Mouse (Mus musculus): ENCODE results near the gene Nkpd1. TPM values are rescaled to one million over a fixed set of nuclear protein-coding genes. Genes with fewer than 3 reads are reported as not detected.
A peak's percentile ranks its signal among the peaks of the same experiment; 100 is the strongest.

The Nkpd1 gene
- polyA plus RNA-seq, 1 experiment: 2.2 TPM

GRCm38 (mm10) chr7:19560491-19561260, 43.0 kb downstream of the Nkpd1 start:
- peaks cover 14% of the 10 kb centered on the region; the same call in 1 of the 2 replicates for H3K4me1 ChIP-seq (ENCODE audit: control insufficient read depth, insufficient read depth, insufficient read length)
- no peak for TF ChIP-seq POLR2A (IDR thresholded peaks at IDR 0.05; ENCODE audit: low read depth, low read length)
- TF ChIP-seq CTCF (IDR thresholded peaks at IDR 0.05; ENCODE audit: extremely low read depth, insufficient read depth, insufficient read length, insufficient replicate concordance): no peak
- peak overlapping the region; percentile 82 for H3K4me3 ChIP-seq (ENCODE audit: extremely low read depth, insufficient read depth, insufficient read length)
- no peak for DNase-seq (ENCODE audit: low read depth in 1 of 2, low spot score in 2 of 2)
- H3K27me3 ChIP-seq (ENCODE audit: control insufficient read depth, insufficient read depth, low read length): no peaks in the 10 kb centered on the region
- H3K36me3 ChIP-seq (ENCODE audit: control insufficient read depth, insufficient read depth, low read length): peaks cover 8% of the 10 kb centered on the region
- 9% methylated on average over 11 of the region's 11 CpGs for WGBS
- no peak overlapping the region for H3K27ac ChIP-seq (ENCODE audit: insufficient read depth, low read length)

DNA sequence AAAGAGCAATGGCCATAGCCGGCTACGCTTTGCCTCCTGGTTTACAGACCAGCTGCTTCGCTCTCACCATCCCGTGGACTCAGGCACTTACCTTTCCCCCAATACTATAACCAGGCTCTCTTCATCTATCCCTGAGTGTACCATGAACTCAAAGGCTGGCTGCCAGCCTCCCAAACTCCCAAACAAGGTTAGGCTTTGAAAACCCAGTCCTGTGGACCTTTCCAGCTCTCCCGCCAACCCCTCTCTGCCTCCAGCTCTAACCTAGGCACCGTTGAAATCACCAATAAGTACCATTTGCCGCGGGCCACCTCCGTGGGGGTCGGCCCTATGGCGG, 43.8 kb downstream of the Nkpd1 start:
- H3K27ac ChIP-seq (ENCODE audit: insufficient read depth, low read length): peak overlapping the region; percentile 90; the same call in 1 of the 2 replicates
- peaks cover 14% of the 10 kb centered on the region; the same call in 1 of the 2 replicates for H3K4me1 ChIP-seq (ENCODE audit: control insufficient read depth, insufficient read depth, insufficient read length)
- TF ChIP-seq CTCF (IDR thresholded peaks at IDR 0.05; ENCODE audit: extremely low read depth, insufficient read depth, insufficient read length, insufficient replicate concordance): no peak
- no peak for TF ChIP-seq POLR2A (IDR thresholded peaks at IDR 0.05; ENCODE audit: low read depth, low read length)
- no peaks in the 10 kb centered on the region for H3K27me3 ChIP-seq (ENCODE audit: control insufficient read depth, insufficient read depth, low read length)
- WGBS: under 1% methylated on average over 11 of the region's 11 CpGs
- H3K36me3 ChIP-seq (ENCODE audit: control insufficient read depth, insufficient read depth, low read length): peaks cover 8% of the 10 kb centered on the region
- no peak for DNase-seq (ENCODE audit: low read depth in 1 of 2, low spot score in 2 of 2)
- peak overlapping the region; percentile 82 for H3K4me3 ChIP-seq (ENCODE audit: extremely low read depth, insufficient read depth, insufficient read length)

GRCm38 (mm10) chr7:19561765-19562642, 44.4 kb downstream of the Nkpd1 start:
- under 1% methylated on average over 99 of the region's 102 CpGs for WGBS
- peak; percentile 81 to 90 for DNase-seq (ENCODE audit: low read depth in 1 of 2, low spot score in 2 of 2)
- TF ChIP-seq POLR2A (IDR thresholded peaks at IDR 0.05; ENCODE audit: low read depth, low read length) (no peak), CTCF (IDR thresholded peaks at IDR 0.05; ENCODE audit: extremely low read depth, insufficient read depth, insufficient read length, insufficient replicate concordance) (no peak)
- Histone ChIP-seq H3K4me1 (ENCODE audit: control insufficient read depth, insufficient read depth, insufficient read length) (peaks cover 14% of the 10 kb centered on the region; the same call in 1 of the 2 replicates), H3K27me3 (ENCODE audit: control insufficient read depth, insufficient read depth, low read length) (no peaks in the 10 kb centered on the region), H3K4me3 (ENCODE audit: extremely low read depth, insufficient read depth, insufficient read length) (peak overlapping the region; percentile 82), H3K36me3 (ENCODE audit: control insufficient read depth, insufficient read depth, low read length) (peaks cover 8% of the 10 kb centered on the region), H3K27ac (ENCODE audit: insufficient read depth, low read length) (peak overlapping the region; percentile 90)

DNA sequence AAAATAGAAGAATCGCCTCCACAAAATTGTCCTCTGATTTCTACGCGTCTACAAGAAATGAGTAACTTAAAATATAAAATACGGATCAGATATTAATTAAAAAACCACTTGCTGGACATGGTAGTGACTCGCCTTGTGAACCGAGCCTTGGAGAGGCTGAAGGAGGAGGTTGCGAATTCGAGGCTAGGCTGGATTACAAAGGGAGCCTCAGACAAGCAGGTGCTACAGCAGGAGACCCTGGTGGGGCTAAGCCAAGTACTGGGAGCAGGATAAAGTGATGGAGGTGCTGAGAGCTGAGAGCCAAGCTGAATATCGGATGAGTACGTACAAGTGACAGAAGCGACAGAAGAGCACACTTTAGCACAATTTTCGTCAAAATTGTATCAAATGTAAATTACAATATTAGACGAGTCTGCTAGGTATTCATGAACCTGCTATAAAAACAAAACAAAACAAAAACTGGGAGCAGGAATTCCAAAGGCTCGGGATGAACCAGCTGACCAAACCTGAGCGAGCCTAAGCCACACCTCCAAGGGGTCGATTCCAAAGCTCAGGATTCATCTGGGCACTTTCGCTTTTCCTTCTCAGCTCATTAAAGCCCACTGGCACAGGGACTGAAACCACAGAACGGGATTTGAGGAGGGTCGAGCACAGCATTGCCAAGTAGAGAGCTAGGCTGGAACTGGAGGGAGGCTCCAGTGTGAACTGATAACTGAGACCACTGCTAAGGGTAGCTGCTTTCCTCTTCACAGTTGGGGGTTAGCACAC, 45.2 kb downstream of the Nkpd1 start, which contains the start of gene Ppp1r37:
Gene Ppp1r37 (minus strand): TSS at position 434 of the 768 bp plus-strand sequence.
- Histone ChIP-seq H3K27ac (ENCODE audit: insufficient read depth, low read length) (peak within 1 kb of the TSS; percentile 90), H3K4me3 (ENCODE audit: extremely low read depth, insufficient read depth, insufficient read length) (peak within 1 kb of the TSS; percentile 82), H3K36me3 (ENCODE audit: control insufficient read depth, insufficient read depth, low read length) (peaks cover 8% of the 10 kb centered on the region), H3K4me1 (ENCODE audit: control insufficient read depth, insufficient read depth, insufficient read length) (peaks cover 14% of the 10 kb centered on the region; the same call in 1 of the 2 replicates), H3K27me3 (ENCODE audit: control insufficient read depth, insufficient read depth, low read length) (no peaks in the 10 kb centered on the region)
- no peak for DNase-seq (ENCODE audit: low read depth in 1 of 2, low spot score in 2 of 2)
- 9% methylated on average over 19 of the region's 19 CpGs for WGBS
- TF ChIP-seq POLR2A (IDR thresholded peaks at IDR 0.05; ENCODE audit: low read depth, low read length): no peak
- no peak for TF ChIP-seq CTCF (IDR thresholded peaks at IDR 0.05; ENCODE audit: extremely low read depth, insufficient read depth, insufficient read length, insufficient replicate concordance)

- Histone ChIP-seq H3K36me3 (ENCODE audit: control insufficient read depth, insufficient read depth, low read length) (peaks cover 8% of the 10 kb centered on the region), H3K27me3 (ENCODE audit: control insufficient read depth, insufficient read depth, low read length) (no peaks in the 10 kb centered on the region), H3K4me3 (ENCODE audit: extremely low read depth, insufficient read depth, insufficient read length) (no peak overlapping the region), H3K4me1 (ENCODE audit: control insufficient read depth, insufficient read depth, insufficient read length) (peaks cover 14% of the 10 kb centered on the region; the same call in 1 of the 2 replicates), H3K27ac (ENCODE audit: insufficient read depth, low read length) (peak overlapping the region; percentile 11; the same call in 1 of the 2 replicates)
- TF ChIP-seq CTCF (IDR thresholded peaks at IDR 0.05; ENCODE audit: extremely low read depth, insufficient read depth, insufficient read length, insufficient replicate concordance) (no peak), POLR2A (IDR thresholded peaks at IDR 0.05; ENCODE audit: low read depth, low read length) (no peak)
- no peak for DNase-seq (ENCODE audit: low read depth in 1 of 2, low spot score in 2 of 2)
- WGBS: 76% methylated on average over 3 of the region's 3 CpGs
Observed at GRCm38 (mm10) chr7:19563884-19564283, 46.2 kb downstream of the Nkpd1 start.

- Histone ChIP-seq H3K27ac (ENCODE audit: insufficient read depth, low read length) (no peak overlapping the region), H3K4me3 (ENCODE audit: extremely low read depth, insufficient read depth, insufficient read length) (no peak overlapping the region)
- TF ChIP-seq POLR2A (IDR thresholded peaks at IDR 0.05; ENCODE audit: low read depth, low read length) (no peak), CTCF (IDR thresholded peaks at IDR 0.05; ENCODE audit: extremely low read depth, insufficient read depth, insufficient read length, insufficient replicate concordance) (no peak)
Observed at GRCm38 (mm10) chr7:19564455-19564854, 46.8 kb downstream of the Nkpd1 start.

More at GRCm38 (mm10) chr7:19564455-19564854, 46.8 kb downstream of the Nkpd1 start:
- H3K36me3 ChIP-seq (ENCODE audit: control insufficient read depth, insufficient read depth, low read length): peaks cover 8% of the 10 kb centered on the region
- 93% methylated on average over 4 of the region's 4 CpGs for WGBS
- peaks cover 14% of the 10 kb centered on the region; the same call in 1 of the 2 replicates for H3K4me1 ChIP-seq (ENCODE audit: control insufficient read depth, insufficient read depth, insufficient read length)
- DNase-seq (ENCODE audit: low read depth in 1 of 2, low spot score in 2 of 2): peak in 1 of 2 experiments; percentile 30
- H3K27me3 ChIP-seq (ENCODE audit: control insufficient read depth, insufficient read depth, low read length): no peaks in the 10 kb centered on the region
